Mouse (Mus musculus): ENCODE data around the gene Pcgf3. TPM values are rescaled to one million over a fixed set of nuclear protein-coding genes. Genes with fewer than 3 reads are reported as not detected.

Gene Pcgf3
- polyA plus RNA-seq, 1 experiment from 2014 or later = 26.5 TPM

DNA sequence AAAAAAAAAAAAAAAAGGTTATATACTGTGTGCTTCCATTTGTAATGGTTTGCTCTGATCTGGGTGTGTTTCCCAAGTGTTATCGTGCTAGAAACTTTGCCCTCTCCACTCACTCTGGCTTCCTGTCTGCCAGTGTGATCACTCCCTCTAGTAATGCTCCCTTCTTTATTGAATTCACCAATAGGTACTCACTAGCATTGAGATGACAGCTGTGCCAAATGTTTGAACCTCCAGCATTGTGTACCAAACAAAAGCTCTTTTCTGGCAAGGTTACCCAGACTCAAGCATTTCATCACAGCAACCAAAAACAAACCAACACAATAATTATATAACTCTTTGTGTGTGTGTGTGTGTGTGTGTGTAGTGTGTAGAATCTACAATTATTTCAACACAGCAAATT lies 9.4 kb upstream of the Pcgf3 start:
- no peak for ATAC-seq (ENCODE audit: insufficient read depth)
- Histone ChIP-seq H3K27me3 (ENCODE audit: insufficient read depth, low read length) (no peaks in the 10 kb centered on the region), H3K4me3 (ENCODE audit: low read depth, low read length) (no peak overlapping the region), H3K27ac (ENCODE audit: low read depth) (no peak overlapping the region), H3K4me1 (ENCODE audit: insufficient read depth) (no peaks in the 10 kb centered on the region), H3K9ac (no peak overlapping the region), H3K36me3 (ENCODE audit: insufficient read depth) (no peaks in the 10 kb centered on the region), H3K4me2 (no peak overlapping the region), H3K9me3 (ENCODE audit: low read depth, low read length) (no peaks in the 10 kb centered on the region)
- no peak for TF ChIP-seq CTCF (IDR thresholded peaks at IDR 0.05; ENCODE audit: low read depth)
- no peak for DNase-seq
- 80% methylated on average over 1 of the region's 1 CpGs for WGBS

DNA sequence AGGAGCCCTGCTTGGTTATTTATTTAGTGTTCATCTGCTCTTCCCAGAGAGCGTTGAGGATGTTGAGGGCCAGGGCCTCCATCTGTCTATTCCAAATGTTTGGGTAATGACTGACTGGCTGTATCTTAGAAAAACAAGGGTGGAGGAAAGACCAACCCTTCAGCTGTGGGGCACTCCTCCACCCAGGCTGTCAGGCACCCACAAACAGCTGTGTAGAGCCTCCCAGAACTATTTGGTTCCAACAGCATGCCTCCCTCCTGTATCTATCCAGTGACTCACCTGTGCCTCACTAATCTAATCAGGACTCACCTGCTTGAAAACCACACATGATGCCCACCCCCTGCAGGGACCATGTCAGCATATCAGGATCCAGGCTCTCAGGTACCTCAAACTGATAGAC lies 8.6 kb upstream of the Pcgf3 start:
- no peak overlapping the region for H3K9ac ChIP-seq
- no peaks in the 10 kb centered on the region for H3K4me1 ChIP-seq (ENCODE audit: insufficient read depth)
- H3K27me3 ChIP-seq (ENCODE audit: insufficient read depth, low read length) = no peaks in the 10 kb centered on the region
- no peak overlapping the region for H3K4me2 ChIP-seq
- ATAC-seq (ENCODE audit: insufficient read depth) (no peak), DNase-seq (no peak)
- no peak for TF ChIP-seq CTCF (IDR thresholded peaks at IDR 0.05; ENCODE audit: low read depth)
- H3K4me3 ChIP-seq (ENCODE audit: low read depth, low read length) = no peak overlapping the region
- no peaks in the 10 kb centered on the region for H3K9me3 ChIP-seq (ENCODE audit: low read depth, low read length)
- H3K27ac ChIP-seq (ENCODE audit: low read depth) = no peak overlapping the region
- 55% methylated on average over 1 of the region's 1 CpGs for WGBS
- H3K36me3 ChIP-seq (ENCODE audit: insufficient read depth) = no peaks in the 10 kb centered on the region

DNA sequence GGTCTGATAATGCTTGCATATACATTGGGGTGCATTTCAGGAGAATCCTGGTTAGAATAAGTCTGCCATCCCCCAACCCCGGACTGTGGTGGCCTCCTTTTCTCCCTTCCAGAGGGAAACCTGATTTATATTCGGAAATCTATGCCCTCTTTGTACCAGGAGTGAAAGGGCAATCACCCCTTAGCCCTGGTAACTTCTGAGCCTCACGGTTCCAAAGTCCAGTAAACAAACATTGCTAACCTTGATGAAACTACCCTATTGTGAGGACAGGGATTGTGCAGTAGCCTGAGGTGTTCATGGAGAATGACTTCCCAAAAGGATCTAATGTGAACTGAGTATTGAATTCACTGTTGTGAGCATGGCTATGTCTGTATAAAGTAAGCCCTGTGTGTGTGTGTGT lies 6.9 kb upstream of the Pcgf3 start:
- 48% methylated on average over 3 of the region's 3 CpGs for WGBS
- Histone ChIP-seq H3K9ac (no peak overlapping the region), H3K4me2 (no peak overlapping the region), H3K4me1 (ENCODE audit: insufficient read depth) (no peaks in the 10 kb centered on the region), H3K27ac (ENCODE audit: low read depth) (no peak overlapping the region), H3K9me3 (ENCODE audit: low read depth, low read length) (no peaks in the 10 kb centered on the region), H3K36me3 (ENCODE audit: insufficient read depth) (no peaks in the 10 kb centered on the region), H3K27me3 (ENCODE audit: insufficient read depth, low read length) (no peaks in the 10 kb centered on the region), H3K4me3 (ENCODE audit: low read depth, low read length) (no peak overlapping the region)
- TF ChIP-seq CTCF (IDR thresholded peaks at IDR 0.05; ENCODE audit: low read depth) = no peak
- DNase-seq = no peak
- no peak for ATAC-seq (ENCODE audit: insufficient read depth)

DNA sequence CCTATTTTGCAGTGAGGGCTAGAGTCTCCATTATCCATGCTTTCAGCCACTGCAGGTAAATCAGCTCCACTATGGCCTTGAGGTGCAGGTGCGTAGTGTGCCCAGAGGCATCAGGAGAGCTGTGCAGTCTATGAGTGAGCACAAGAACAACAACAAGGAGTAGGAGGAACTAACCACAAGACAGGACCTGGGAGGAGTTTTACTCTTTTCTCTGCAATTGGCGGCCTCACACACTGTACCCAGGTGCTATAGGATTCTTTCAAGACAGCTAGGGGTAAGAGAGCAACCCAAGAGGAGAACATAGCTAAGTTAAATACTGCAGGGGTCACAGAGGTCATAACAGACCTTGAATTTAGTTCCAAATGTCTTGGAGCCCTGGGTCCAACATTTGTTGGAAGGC lies 2.3 kb upstream of the Pcgf3 start:
- no peak for DNase-seq
- H3K27me3 ChIP-seq (ENCODE audit: insufficient read depth, low read length) = no peaks in the 10 kb centered on the region
- H3K9ac ChIP-seq = no peak overlapping the region
- 80% methylated on average over 2 of the region's 2 CpGs for WGBS
- no peaks in the 10 kb centered on the region for H3K36me3 ChIP-seq (ENCODE audit: insufficient read depth)
- no peak overlapping the region for H3K27ac ChIP-seq (ENCODE audit: low read depth)
- ATAC-seq (ENCODE audit: insufficient read depth) = no peak
- no peaks in the 10 kb centered on the region for H3K9me3 ChIP-seq (ENCODE audit: low read depth, low read length)
- no peak for TF ChIP-seq CTCF (IDR thresholded peaks at IDR 0.05; ENCODE audit: low read depth)
- no peak overlapping the region for H3K4me3 ChIP-seq (ENCODE audit: low read depth, low read length)
- no peaks in the 10 kb centered on the region for H3K4me1 ChIP-seq (ENCODE audit: insufficient read depth)
- no peak overlapping the region for H3K4me2 ChIP-seq

DNA sequence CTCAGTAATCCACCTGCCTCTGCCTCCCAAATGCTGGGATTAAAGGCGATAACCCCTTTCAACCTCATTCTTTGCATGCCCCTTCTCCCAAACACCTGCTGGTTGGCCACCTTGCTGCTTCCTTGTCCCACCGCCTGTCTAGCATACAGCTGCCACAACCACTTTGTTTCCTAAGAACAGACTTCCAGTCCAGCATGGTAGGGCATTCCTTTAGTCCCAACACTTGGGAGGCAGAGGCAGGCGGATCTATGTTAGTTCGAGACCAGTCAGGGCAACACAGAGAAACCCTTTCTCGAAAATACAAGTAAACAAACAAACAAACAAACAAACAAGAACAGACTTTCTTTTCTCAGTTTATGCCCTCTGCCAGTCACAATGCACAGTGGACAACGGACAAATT lies 571 bp upstream of the Pcgf3 start:
- TF ChIP-seq CTCF (IDR thresholded peaks at IDR 0.05; ENCODE audit: low read depth) = no peak
- no peak for DNase-seq
- WGBS = 29% methylated on average over 6 of the region's 6 CpGs

DNA sequence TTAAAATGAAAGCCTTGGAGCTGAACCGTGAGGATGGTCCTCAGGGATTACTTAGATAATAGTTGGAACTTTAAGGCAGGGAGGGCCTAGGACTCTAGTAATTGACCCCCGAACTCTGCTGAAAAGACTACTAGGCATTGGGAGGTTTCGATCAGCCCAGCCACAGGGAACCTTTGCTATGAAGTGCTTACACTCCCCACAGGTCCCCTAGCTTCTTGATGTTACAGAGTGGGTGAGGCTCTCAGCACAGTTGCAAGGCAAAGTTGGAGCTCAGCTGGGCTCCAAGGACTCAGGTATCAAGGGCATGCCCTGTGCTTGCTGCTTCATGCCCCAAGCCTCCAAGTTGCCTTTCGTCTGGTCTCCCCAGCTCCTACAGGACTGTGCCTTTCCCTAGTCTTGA lies 1.4 kb downstream of the Pcgf3 start:
- Histone ChIP-seq H3K9ac (peak overlapping the region; percentile 100), H3K4me3 (ENCODE audit: low read depth, low read length) (peak overlapping the region; percentile 94), H3K4me2 (peak overlapping the region; percentile 99), H3K27ac (ENCODE audit: low read depth) (0 out of 2 replicates have a peak overlapping the region, but pooled peaks have one; percentile 18), H3K9me3 (ENCODE audit: low read depth, low read length) (no peaks in the 10 kb centered on the region), H3K36me3 (ENCODE audit: insufficient read depth) (0 out of 2 replicates have a peak, but pooled peaks cover 6% of the 10 kb centered on the region), H3K27me3 (ENCODE audit: insufficient read depth, low read length) (no peaks in the 10 kb centered on the region), H3K4me1 (ENCODE audit: insufficient read depth) (no peaks in the 10 kb centered on the region)
- no peak for TF ChIP-seq CTCF (IDR thresholded peaks at IDR 0.05; ENCODE audit: low read depth)
- ATAC-seq (ENCODE audit: insufficient read depth) (no peak), DNase-seq (no peak)
- WGBS = 34% methylated on average over 4 of the region's 4 CpGs

More for the DNA sequence above, 571 bp upstream of the Pcgf3 start:
- Histone ChIP-seq H3K4me3 (ENCODE audit: low read depth, low read length) (peak overlapping the region; percentile 94), H3K4me2 (peak overlapping the region; percentile 99), H3K9me3 (ENCODE audit: low read depth, low read length) (no peaks in the 10 kb centered on the region), H3K4me1 (ENCODE audit: insufficient read depth) (no peaks in the 10 kb centered on the region), H3K27ac (ENCODE audit: low read depth) (no peak overlapping the region), H3K9ac (peak overlapping the region; percentile 40), H3K27me3 (ENCODE audit: insufficient read depth, low read length) (no peaks in the 10 kb centered on the region), H3K36me3 (ENCODE audit: insufficient read depth) (no peaks in the 10 kb centered on the region)
- ATAC-seq (ENCODE audit: insufficient read depth) = peak; percentile 16; the same call in 1 of the 2 replicates

DNA sequence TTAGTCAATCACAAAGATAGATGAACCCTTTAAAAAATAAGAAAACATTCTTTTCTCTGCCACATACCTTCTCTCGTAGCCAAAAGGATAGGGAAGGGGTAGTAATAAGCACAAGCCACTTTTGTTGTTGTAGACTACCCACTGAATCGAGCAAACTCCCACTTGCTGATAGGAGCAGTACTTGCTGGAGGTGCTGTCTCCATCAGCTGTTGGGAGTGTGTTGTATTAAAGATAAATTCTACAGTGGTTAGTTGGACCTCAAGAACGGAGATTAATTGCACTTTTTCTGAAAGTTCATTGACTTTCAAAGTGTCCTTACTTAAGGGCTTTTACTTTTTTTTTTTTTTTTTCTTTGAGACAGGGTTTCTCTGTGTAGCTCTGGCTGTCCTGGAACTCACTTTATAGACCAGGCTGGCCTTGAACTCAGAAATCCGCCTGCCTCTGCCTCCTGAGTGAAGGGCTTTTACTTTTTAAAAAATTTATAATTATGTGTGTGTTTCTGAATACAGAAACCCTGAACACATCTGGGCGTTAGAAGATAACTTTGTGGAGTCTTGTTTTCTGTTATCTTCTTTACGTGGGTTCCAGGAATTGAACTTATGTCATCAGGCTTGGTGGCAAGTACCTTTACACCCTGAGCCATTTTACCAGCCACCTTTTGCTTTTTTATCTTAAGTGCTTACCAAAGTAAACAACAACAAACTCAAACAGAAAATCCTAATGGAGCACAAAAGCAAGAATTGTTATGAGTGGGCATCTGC lies 4.3 kb downstream of the Pcgf3 start:
- Histone ChIP-seq H3K4me3 (ENCODE audit: low read depth, low read length) (no peak overlapping the region), H3K9ac (no peak overlapping the region), H3K9me3 (ENCODE audit: low read depth, low read length) (no peaks in the 10 kb centered on the region), H3K27ac (ENCODE audit: low read depth) (no peak overlapping the region), H3K36me3 (ENCODE audit: insufficient read depth) (0 out of 2 replicates have a peak, but pooled peaks cover 8% of the 10 kb centered on the region), H3K4me2 (no peak overlapping the region), H3K4me1 (ENCODE audit: insufficient read depth) (no peaks in the 10 kb centered on the region), H3K27me3 (ENCODE audit: insufficient read depth, low read length) (no peaks in the 10 kb centered on the region)
- DNase-seq (no peak), ATAC-seq (ENCODE audit: insufficient read depth) (no peak)
- TF ChIP-seq CTCF (IDR thresholded peaks at IDR 0.05; ENCODE audit: low read depth) = no peak
- WGBS = 71% methylated on average over 6 of the region's 6 CpGs
